Mouse (Mus musculus) embryonic stem cell, embryonic (primary cell): ENCODE measurements at regions not wholly inside any gene's neighbourhood (a gene's known extent, or its start where the extent isn't known, plus 50 kb on each side); places are given as distances from the start of the nearest gene placed in this dataset.

Experiments
- CTCF ChIA-PET, 4 experiments: fragments of 300-600 bp in 2 of 4; fragments of 350-600 bp in 2 of 4; sonication (Branson Sonifier 250); formaldehyde crosslinking; loops; one replicate each; lab custom pipeline; 2022; ENCODE audit warnings: inconsistent platforms in 2 of 4; lab: Charles Lee
- POLR2A ChIA-PET, 4 experiments: fragments of 300-600 bp in 2 of 4; fragments of 350-600 bp in 2 of 4; sonication (Branson Sonifier 250); formaldehyde crosslinking; loops; one replicate each; lab custom pipeline; 2022; ENCODE audit warnings: antibody characterized with exemption in 4 of 4, inconsistent platforms in 1 of 4; lab: Charles Lee

- ChIA-PET CTCF (no interaction called here), POLR2A (no interaction called here)
Observed at GRCm38 (mm10) chr12:5668486-5668885, 293.0 kb upstream of the Klhl29 start.

DNA sequence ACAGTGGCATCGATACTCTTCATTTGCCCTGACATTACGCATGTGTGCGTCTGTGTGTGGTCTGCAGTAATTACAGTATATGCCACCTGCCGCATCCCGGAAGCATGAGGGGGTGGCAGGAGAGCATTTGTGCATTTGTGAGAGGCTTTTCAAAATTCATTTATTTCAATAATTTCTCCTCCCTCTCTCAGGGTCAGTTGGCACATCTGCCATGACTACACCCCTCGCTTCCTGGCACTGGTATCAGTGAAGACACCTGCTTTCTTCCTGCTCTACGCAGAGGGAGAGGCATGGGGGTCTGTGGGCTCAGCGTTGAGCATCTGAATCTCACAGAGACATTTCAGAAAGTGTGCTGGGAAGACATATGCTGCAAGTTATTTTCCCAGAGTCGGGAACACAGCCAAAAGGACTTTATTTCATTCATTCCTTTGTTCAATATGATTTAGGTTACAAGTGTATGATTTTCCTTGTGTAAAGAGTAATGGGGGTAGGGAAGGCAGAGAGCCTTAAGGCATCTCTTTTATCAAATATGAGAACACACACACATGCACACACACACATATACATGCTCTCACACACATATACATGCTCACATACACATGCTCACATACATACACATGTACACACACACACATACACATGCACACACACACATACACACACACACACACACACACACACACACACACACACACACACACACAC, 262.2 kb upstream of the Klhl29 start:
- CTCF ChIA-PET, result no interaction called here
- POLR2A ChIA-PET, result interaction anchor here in 2 of 4 experiments (0.5 to 0.6 kb wide), 2 partner anchors 18 to 223 kb away, joined by 3 read pairs; no protein-coding TSS in a partner anchor

DNA sequence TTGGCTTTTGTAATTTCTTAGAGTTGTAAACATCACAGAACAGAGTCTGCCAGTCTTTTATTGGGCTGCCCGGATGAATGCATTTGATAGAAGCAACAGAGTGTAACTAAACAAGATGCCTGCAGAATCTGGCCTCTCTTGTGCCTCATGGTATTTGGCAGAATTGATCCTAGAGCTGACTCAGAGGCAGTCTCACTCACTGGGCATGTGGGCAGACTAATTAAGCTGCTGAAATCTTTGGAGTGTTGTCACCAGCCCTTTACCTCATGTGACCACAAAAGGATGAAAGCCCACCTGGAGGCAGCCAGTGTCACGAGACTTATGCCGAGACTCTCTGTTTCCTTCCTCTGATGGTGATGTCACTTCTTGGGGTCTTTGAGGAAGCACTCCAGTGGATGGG, 258.5 kb upstream of the Klhl29 start:
- CTCF ChIA-PET, result no interaction called here
- POLR2A ChIA-PET, result no interaction called here

GRCm38 (mm10) chr12:5601084-5601654, 225.7 kb upstream of the Klhl29 start:
- POLR2A ChIA-PET, result interaction anchor here in 1 of 4 experiments (0.7 kb wide), 1 partner anchor 12 kb away, joined by 3 read pairs; no protein-coding TSS in a partner anchor
- CTCF ChIA-PET, result no interaction called here

- CTCF ChIA-PET, result no interaction called here
- POLR2A ChIA-PET, result interaction anchor here in 1 of 4 experiments (0.7 kb wide), 1 partner anchor 46 kb away, joined by 5 read pairs; no protein-coding TSS in a partner anchor
Observed at GRCm38 (mm10) chr12:5599426-5599825, 223.9 kb upstream of the Klhl29 start.

DNA sequence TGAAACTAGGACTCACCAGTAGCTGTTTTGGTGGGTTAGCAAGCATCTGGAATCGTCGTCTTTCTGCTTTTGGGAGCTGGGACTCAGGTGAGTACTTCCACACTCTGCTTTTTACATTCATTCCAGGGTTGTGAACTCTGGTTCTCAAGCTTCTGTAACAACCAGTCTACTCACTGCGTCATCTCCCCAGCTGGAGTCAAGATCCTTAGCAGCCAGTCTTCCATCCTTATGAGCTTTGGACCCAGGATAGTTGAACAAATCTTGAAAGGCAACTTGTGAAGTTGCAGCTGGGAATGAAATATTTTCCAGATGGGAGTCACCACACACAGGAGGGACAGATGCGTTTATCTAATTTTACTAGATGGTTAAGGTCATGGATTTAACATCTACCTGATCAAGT, 223.5 kb upstream of the Klhl29 start:
- CTCF ChIA-PET, result interaction anchor here in 1 of 4 experiments (0.6 kb wide), 1 partner anchor 46 kb away, joined by 3 read pairs; no protein-coding TSS in a partner anchor

GRCm38 (mm10) chr12:5572831-5573230, 197.3 kb upstream of the Klhl29 start:
- CTCF ChIA-PET, result no interaction called here
- POLR2A ChIA-PET, result interaction anchor here in 1 of 4 experiments (0.6 kb wide), 1 partner anchor 499 kb away, joined by 3 read pairs; no protein-coding TSS in a partner anchor

More for the DNA sequence above, 223.5 kb upstream of the Klhl29 start:
- POLR2A ChIA-PET, result interaction anchor here in 1 of 4 experiments (0.7 kb wide), 1 partner anchor 45 kb away, joined by 5 read pairs; no protein-coding TSS in a partner anchor

- POLR2A ChIA-PET, result no interaction called here
- CTCF ChIA-PET, result no interaction called here
Observed at GRCm38 (mm10) chr12:5568941-5569340, 193.5 kb upstream of the Klhl29 start.

DNA sequence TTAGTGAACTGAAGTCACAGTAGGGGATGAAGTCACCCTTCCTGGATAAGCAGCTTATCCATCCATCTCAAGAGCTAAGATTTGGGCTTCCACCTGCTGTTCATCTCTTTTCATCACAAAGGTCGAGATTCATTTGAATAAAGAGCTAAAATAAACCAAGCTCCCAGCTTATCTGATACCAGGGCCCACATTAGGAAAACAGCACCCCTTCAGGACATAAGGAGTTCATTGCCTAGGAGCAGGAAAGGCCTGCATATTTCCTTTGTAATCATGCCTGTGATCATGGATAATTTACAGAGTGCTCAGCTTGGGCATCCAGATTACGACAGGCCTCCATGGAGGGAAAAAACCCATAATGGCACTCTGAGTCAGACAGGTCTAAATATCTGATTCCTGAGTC, 190.7 kb upstream of the Klhl29 start:
- POLR2A ChIA-PET, result no interaction called here

DNA sequence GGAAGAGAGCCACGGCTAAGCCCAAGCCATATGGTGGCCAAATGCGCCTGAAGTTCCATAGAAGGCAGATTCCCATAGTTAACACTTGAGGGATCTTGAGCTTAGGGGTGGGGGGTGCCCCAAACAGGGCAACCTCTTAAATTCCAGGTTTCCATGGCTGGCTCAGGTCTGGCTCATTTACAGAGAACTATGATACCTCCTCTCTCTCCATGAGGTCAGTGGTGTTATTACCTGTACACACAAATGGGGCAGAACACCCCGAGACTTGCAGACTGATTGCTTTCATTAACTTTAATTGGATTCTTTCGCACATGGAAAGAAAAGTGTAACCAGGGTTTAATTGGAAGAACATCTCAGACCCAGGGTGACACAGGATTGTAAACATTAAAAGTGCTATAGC, 177.1 kb upstream of the Klhl29 start:
- ChIA-PET CTCF (no interaction called here), POLR2A (no interaction called here)

More for the DNA sequence above, 190.7 kb upstream of the Klhl29 start:
- CTCF ChIA-PET, result interaction anchor here in 1 of 4 experiments (0.6 to 0.7 kb wide), 2 partner anchors 70 to 175 kb away, joined by 3 to 5 read pairs; no protein-coding TSS in a partner anchor

DNA sequence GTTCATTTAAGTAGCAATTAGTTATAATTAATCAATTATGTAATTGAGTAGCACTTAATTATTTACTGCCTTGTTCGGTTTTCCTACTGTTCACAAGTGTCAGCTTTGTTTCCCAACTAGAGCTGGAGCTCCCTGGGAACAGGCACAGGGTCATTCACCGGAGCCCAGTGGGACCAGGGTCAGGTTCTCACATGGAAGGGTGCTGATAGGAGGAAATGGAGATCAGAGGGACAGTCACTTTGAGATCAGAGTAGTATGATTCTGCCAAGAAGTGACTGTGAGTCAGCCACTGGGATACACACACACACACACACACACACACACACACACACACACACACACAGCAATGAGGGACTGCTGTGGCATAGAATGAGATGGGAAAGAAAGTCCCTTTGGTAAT, 176.4 kb upstream of the Klhl29 start:
- CTCF ChIA-PET, result no interaction called here
- POLR2A ChIA-PET, result no interaction called here

GRCm38 (mm10) chr12:5549796-5550195, 174.3 kb upstream of the Klhl29 start:
- CTCF ChIA-PET, result no interaction called here

GRCm38 (mm10) chr12:5547698-5548097, 172.2 kb upstream of the Klhl29 start:
- POLR2A ChIA-PET, result no interaction called here
- CTCF ChIA-PET, result no interaction called here

More at GRCm38 (mm10) chr12:5549796-5550195, 174.3 kb upstream of the Klhl29 start:
- POLR2A ChIA-PET, result no interaction called here

GRCm38 (mm10) chr12:5542701-5543100, 167.2 kb upstream of the Klhl29 start:
- POLR2A ChIA-PET, result interaction anchor here in 1 of 4 experiments (0.7 kb wide), 1 partner anchor 379 kb away, joined by 3 read pairs; no protein-coding TSS in a partner anchor

DNA sequence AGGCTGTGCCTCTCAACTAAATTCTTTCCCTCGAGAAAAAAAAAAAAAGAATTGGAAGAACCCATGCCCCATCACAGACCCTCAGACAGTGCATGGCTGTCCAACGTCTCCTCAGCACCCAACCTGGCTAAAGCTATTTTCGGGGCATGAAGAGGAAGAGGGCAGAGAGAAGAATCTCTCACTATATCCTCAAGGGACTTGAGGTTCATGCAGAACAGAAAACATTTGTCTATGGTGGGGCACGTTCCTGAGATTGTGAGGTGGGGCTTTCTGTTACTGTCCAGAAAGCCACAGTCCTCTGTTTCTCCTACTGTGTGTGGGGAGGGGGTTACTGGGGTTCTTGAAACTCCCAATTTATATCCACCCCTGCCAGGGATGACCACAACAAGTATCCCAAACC, 120.8 kb upstream of the Klhl29 start:
- POLR2A ChIA-PET, result no interaction called here
- CTCF ChIA-PET, result interaction anchor here in 1 of 4 experiments (0.6 kb wide), 1 partner anchor 70 kb away, joined by 5 read pairs; no protein-coding TSS in a partner anchor

More at GRCm38 (mm10) chr12:5542701-5543100, 167.2 kb upstream of the Klhl29 start:
- CTCF ChIA-PET, result no interaction called here

DNA sequence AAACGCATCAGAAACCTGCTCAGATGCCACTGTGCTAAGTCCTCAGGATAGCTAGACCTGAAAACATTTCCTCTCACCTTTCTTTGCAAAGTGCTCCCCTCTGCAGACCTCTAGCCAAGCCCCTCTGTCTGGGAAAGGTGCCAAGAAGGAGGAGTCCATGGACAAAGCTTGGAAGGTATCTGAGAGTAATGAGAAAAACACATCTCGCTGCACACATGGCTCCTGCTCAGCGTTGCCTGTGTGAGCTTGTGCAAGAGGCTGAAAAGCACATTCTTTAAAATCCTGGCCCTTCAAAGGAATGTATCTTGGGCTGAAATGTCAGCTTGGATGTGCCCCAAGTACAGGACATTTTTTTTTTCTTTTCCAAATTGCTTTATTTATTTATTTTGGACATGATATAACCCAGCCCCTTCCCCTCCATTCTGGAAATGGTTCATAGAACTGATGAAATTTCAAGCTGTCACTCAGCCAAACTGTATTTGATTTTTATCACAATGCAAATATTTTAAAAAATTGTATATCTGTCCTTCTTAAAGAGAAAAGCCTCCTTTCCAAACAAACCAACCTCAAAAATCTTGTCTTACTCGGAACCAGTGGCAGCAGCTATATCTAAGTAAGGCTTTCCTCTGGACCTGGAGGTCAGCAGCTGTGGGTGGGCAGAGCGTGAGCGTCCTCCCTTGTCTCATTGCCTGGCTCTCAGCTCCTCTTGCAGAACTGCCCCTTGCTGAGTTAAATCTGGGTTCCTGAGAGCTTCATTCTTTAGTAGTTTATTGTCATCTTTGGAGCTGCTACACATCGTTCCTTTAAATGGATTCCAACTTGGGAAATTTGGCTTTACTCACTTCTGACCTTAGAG, 119.4 kb upstream of the Klhl29 start:
- ChIA-PET CTCF (no interaction called here), POLR2A (no interaction called here)

- ChIA-PET POLR2A (interaction anchor here in 1 of 4 experiments (0.6 kb wide), 1 partner anchor 51 kb away, joined by 3 read pairs; no protein-coding TSS in a partner anchor), CTCF (no interaction called here)
Observed at GRCm38 (mm10) chr12:5464250-5464899, 88.9 kb upstream of the Klhl29 start.

DNA sequence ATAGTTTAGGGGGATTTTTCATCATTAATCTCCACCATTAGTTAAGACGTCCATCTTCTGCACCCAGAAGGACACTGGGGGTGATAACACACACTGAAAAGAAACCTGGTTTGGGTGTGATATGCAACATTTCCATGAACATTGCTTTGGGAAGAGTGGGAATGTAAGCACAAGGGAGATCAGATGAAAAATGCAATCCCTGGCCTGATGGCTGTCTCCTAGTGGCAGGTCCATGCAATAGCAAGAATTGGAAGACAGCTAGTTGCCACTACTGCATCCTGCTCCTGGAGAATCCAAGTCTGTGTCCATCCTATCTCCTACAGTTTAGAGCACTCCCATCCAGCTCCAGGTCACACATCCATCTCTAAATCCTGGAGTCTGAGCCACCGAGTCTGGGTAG, 77.7 kb upstream of the Klhl29 start:
- ChIA-PET CTCF (interaction anchor here in 3 of 4 experiments (0.6 to 1.5 kb wide), 5 partner anchors 8 to 311 kb away, joined by 3 to 4 read pairs (median 3); no protein-coding TSS in a partner anchor), POLR2A (interaction anchor here in 2 of 4 experiments (0.5 to 0.7 kb wide), 2 partner anchors 230 to 869 kb away, joined by 3 to 4 read pairs; no protein-coding TSS in a partner anchor)
